Mouse (Mus musculus): ENCODE results near the gene Plcd1.

Plcd1 gene

DNA sequence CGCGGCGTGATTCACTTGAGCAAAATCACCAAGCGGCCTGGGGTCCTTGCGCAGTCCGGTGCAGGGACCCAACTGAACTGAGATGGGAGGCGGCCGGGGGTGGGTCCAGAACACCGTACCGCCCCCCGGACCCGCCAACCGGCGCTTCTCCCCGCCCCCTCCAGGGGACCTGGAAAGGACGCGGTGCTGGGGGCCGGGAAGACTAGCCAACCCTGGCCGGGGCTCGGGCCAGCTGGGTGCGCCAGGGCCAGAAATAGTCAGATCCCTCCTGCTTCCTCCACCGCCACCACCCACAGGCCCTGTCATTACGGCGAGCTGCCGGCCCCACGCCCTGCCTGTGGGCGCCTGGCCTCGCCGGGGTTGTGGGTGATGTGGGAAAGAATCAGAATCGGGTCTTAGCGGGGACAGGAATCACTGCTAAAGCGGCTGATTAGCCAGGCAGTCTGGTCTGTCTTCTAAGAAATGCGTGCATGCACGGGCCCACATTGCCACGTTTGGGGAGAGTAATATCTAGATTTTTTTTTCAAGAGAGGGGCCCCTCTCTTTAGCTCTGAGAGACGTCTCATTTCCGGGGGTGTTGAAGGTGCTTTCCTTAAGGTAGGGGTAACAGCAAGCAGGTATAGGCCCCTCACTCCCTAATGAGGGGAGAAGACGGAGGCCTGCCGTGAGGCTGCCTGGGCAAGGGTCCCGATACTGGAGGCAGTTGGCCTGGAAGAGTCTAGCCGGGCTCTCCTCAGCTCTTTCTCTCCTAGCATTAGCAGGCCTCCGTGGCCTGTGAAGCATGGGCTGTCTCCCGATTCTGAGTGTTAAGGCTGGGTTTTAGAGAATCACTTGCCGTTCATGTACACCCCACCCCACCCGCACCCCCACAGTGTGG, at the start of gene Plcd1:
Gene Plcd1, minus strand, starts transcription at position 84 of the 877 bp plus-strand sequence.
- in situ Hi-C loops (cut with MboI; ENCODE audit: low pct_unique_long_range_greater_than_20kb in 1 of 2, low sequenced_read_pairs in 2 of 2, unreplicated experiment in 1 of 2) = no loop called here

DNA sequence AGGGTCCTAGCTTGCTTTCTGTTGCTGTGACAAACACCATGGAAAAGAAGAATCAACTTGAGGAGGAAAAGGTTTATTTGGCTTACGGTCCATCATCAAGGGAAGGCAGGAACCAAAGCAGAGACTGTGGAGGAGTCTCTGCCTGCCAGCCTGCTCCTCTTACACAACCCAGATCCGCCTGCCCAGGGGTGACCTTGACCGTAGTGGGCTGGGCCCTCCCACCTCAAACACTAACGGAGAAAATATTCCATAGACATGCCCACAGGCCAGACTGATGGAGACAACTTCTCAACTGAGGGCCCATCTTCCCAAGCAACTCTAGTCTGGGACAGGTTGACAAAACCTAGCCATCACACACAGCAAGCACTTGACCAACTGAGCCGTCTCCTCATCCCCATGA, 48.8 kb upstream of the Plcd1 start:
- in situ Hi-C loops (cut with MboI; ENCODE audit: low pct_unique_long_range_greater_than_20kb in 1 of 2, low sequenced_read_pairs in 2 of 2, unreplicated experiment in 1 of 2) = no loop called here

DNA sequence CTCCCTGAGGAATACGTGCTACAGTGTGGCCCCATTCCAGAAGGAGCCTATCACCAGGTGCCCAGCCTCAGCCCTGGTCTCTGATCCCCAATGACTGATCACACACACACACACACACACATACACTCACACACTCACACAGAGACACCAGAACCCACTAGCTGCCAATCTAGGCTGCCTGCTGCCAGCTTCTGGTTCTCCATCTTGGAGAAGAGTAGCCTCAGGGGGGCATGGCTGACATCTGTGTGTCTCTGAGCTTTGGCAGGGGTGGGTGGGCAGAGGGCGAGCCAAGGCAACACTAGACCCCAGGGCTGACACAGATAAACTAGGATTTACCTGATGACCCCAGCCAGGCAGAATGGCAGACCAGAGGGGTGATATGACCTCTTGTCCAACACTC, 45.5 kb upstream of the Plcd1 start:
- in situ Hi-C loops (cut with MboI; ENCODE audit: low pct_unique_long_range_greater_than_20kb in 1 of 2, low sequenced_read_pairs in 2 of 2, unreplicated experiment in 1 of 2) = no loop called here

DNA sequence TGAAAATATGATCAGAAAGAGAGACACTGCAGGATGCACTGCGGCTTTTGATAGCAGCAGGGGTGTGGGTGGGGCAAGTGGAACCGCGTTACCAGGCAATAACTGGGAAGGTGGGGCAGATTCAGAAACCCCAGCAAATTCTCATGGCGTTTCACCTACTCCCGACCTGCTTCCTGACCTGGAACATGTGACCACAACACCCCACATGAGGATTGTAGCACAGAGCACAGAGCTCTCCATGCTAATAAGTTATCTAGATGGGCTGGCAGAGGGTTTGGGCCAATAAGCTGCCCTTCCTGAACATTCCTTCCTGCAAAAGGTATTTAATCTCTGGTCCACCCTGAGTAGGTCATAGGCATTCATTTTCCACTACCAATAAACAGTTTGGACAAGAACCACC, 37.4 kb upstream of the Plcd1 start:
- in situ Hi-C loops (cut with MboI; ENCODE audit: low pct_unique_long_range_greater_than_20kb in 1 of 2, low sequenced_read_pairs in 2 of 2, unreplicated experiment in 1 of 2) = no loop called here

DNA sequence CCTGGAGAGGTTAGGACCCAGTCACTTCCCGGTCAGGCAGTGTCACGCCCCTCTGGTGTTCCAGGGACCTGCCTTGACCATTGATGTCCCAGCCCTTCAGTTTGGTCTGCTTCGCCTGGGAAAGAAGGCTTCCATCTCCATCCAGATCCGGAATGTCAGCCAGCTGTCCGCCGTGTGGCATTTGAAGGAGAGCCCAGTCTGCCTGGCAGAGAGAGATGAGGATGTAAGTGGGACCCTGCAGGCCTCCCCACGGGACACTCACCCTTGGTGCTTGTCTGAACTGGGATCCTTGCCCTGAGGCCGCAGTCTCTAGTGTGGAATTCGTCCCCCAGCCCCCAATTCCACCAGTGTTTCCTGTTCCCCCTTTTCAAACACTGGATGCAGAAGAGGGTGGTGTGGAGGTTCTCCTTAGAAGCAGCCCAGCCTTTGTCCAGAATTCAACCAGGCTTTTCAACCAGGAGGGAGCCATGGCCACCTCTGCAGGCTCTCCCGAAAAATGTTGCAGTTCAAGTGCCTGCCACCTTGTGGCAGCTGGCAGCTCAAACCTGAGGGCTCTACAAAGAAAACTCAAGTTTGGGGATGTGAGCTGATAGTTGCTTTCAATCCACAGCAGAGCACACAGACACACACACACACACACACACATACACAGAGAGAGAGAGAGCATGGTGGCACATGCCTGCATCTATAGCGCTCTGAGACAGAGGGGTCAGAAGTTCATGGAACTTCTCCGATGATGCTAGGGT, 35.3 kb upstream of the Plcd1 start:
- in situ Hi-C loops (cut with MboI; ENCODE audit: low pct_unique_long_range_greater_than_20kb in 1 of 2, low sequenced_read_pairs in 2 of 2, unreplicated experiment in 1 of 2) = no loop called here

DNA sequence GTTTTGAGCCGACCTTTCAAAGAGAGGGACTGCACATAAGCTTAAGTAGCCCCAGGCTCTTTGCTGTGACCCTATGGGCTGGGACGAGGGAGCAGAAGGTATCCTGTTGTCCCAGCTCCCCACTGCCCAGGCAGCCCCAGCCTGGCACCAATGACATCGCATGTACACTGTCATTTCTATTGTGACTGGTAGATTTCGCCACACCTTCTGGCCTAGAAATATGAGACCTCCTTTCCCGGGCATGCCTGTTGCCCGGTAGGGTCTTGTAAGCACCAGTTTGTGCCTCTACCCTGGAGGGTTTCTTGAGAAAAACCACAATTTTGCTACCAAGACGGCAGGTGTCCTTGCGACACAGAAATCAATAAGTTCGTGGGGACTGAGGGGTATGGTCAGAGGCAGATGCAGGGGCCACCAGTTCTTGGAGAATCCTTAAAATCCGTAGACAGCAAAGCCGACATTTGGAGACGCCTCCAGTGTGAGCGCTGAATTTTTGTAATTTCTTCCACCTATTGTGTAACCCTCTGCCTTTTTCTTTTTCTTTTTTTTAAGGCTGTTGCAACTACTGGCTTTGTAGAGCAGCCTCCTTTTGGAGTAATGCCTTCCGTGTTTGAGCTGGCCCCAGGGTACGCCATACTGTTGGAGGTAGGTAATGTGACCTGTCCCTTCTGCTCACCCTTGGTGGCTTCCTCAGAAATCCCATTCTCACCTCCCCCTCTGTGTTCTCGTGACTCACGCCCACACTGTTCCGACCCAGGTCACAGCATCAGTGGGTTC, 29.5 kb upstream of the Plcd1 start:
- in situ Hi-C loops (cut with MboI; ENCODE audit: low pct_unique_long_range_greater_than_20kb in 1 of 2, low sequenced_read_pairs in 2 of 2, unreplicated experiment in 1 of 2) = no loop called here

DNA sequence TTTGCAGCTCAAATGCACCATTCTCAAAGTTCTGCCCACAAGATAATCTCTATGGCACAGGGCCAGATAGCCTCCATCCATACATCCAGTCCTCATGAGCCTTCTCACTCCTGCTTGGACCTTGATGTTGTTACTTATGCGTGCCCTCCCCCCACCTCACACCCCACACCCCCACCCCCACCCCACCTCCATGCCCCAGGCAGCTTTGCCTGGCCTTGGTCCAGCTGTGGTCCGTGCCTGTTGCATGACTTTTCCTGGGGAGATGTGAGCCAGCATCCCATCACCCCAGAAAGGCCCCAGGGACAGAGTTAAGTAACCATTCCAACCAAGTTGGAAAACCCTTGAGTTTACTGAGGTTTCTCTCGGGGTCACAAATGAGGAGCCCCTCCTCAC, 26.9 kb upstream of the Plcd1 start:
- in situ Hi-C loops (cut with MboI; ENCODE audit: low pct_unique_long_range_greater_than_20kb in 1 of 2, low sequenced_read_pairs in 2 of 2, unreplicated experiment in 1 of 2) = no loop called here

DNA sequence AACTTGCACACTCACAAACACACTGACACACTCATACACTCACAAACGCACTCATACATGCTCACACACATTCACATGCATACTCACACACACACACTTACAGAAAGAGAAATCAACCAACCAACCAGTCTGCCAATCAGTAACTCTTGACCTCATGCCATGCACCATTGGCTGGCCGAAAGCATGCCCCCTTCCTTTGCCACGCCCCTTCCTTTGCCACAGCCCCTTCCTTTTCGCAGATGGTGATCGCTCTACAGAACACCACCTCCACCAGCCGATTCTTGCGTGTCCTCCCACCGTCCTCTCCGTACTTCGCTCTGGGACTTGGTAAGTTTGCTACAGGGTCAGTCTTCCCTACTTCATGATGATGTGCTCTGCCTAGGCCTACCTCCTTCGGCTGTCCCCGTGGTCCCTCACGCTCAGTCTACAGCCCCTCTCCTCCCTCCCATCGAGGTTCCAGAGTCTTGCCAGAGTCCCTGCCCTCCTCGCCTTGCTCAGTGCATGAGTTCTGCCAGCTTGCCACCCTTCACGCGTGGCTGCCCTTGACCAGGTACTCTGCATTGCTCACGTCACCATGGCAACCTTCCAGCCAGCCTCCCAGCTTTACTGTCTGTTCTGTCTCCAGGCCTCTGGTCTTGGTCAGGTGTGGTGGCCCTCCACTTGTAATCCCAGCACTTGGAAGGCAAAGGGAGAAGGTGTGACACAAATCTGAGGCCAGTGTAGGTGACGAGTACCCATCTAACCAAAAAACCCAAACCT, 26.3 kb upstream of the Plcd1 start:
- in situ Hi-C loops (cut with MboI; ENCODE audit: low pct_unique_long_range_greater_than_20kb in 1 of 2, low sequenced_read_pairs in 2 of 2, unreplicated experiment in 1 of 2) = no loop called here

DNA sequence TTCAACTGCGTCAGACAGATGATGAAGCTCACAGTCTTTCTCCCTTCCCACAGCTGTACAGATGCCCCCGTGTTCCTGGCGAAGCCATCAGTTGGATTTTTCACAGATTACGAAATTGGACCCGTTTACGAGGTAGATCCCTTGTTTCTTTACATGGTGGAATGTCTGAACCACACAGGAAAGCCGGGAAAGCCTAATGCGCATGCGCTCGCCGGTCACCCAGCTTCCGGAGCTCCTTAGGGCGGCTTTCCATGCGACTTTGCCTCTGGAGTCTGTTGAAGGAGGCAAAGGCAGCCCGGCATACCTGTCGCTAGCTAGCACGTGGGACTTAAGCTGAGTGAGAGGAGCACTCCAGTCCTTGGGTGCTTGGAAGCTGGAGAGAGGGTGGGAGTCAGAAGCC, 21.6 kb upstream of the Plcd1 start:
- in situ Hi-C loops (cut with MboI; ENCODE audit: low pct_unique_long_range_greater_than_20kb in 1 of 2, low sequenced_read_pairs in 2 of 2, unreplicated experiment in 1 of 2) = no loop called here

DNA sequence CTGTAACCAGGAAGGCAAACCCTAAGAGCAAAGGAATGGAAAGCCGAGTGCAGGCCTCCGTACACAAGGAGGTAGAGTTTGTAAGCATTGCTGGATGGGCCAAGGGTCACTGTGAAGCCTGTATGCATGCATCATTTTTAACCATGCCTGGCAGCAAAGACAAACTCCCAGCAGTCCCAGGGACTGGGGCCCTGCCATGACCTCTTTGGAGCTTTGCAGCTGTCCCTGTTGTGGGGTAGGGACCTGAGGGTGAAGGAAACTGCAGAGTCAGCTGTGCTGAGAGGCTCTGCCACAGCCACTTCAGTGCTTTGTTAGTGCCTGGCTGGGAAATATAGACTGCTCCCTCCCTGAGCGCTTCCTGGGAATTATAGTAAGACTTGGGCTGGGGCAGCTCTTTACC, 17.3 kb upstream of the Plcd1 start:
- in situ Hi-C loops (cut with MboI; ENCODE audit: low pct_unique_long_range_greater_than_20kb in 1 of 2, low sequenced_read_pairs in 2 of 2, unreplicated experiment in 1 of 2) = no loop called here

DNA sequence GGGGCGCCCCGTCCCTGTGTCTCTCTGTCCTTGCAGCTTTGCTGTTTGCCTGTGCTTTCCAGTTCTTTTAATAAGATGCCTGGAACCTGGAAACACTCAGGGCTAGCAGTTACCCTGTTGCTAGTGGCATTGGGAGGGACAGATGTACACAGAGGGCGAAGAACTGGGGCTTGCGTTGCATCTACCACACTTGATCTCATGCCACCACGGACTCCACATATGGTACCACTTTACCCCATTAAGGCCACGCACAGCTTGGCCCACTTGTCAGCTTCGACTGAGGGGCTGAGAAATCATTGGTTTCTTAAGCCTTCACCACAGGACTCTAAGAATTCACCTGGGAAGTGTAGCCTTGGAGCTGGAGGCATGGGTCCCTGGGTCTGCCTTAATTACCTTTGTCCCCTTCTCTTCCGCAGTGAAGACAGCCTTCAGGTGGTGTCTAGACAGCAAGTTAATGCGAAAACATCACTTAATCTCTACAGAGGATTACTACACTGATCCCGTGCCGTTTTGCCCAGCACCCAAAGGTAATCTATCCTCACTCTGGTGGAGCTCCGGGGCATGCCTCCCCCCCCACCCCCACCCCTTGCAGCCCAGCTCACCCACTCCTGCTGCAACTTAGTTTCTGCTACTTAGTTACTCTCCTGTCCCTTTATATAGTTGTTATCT, 16.5 kb upstream of the Plcd1 start:
- in situ Hi-C loops (cut with MboI; ENCODE audit: low pct_unique_long_range_greater_than_20kb in 1 of 2, low sequenced_read_pairs in 2 of 2, unreplicated experiment in 1 of 2) = loop anchor here in 1 of 2 experiments (10.0 kb wide), 1 partner anchor 85 kb away; no protein-coding TSS in a partner anchor

DNA sequence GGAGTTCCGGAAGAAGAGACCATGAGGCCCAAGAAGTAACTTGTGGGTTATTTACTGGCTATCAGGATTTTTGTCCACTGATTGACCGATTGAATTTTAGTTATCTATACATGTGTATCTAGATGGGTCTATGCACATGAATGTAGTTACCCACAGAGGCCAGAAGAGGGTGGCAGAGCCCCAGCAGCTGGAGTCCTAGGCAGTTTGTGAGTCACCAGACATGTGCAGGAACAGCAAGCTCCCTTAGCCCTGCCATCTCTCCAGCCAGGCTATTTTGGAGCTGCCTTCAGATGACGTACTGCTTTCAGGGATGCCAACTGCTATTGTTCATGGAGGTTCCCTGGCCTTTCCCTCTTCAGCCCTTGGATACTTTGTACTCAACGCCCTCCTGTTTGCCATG, 14.3 kb upstream of the Plcd1 start:
- in situ Hi-C loops (cut with MboI; ENCODE audit: low pct_unique_long_range_greater_than_20kb in 1 of 2, low sequenced_read_pairs in 2 of 2, unreplicated experiment in 1 of 2) = loop anchor here in 1 of 2 experiments (10.0 kb wide), 1 partner anchor 87 kb away; no protein-coding TSS in a partner anchor

DNA sequence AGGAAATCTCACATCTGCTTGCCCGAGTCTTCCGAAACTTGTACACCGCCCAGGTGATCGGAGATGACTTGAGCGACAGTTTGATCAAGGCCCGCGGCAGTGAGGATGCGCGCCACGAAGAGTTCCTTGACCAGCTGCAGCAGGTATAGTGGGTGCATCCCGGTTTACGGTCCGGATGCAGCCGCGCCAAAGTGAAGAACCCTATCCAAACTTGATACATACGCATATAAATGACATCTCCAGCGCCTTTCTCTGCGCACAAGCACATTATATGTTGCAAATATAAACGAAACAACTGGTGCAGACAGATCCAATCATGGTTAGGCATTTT, 9.4 kb upstream of the Plcd1 start:
- in situ Hi-C loops (cut with MboI; ENCODE audit: low pct_unique_long_range_greater_than_20kb in 1 of 2, low sequenced_read_pairs in 2 of 2, unreplicated experiment in 1 of 2) = loop anchor here in 1 of 2 experiments (10.0 kb wide), 1 partner anchor 92 kb away; no protein-coding TSS in a partner anchor

DNA sequence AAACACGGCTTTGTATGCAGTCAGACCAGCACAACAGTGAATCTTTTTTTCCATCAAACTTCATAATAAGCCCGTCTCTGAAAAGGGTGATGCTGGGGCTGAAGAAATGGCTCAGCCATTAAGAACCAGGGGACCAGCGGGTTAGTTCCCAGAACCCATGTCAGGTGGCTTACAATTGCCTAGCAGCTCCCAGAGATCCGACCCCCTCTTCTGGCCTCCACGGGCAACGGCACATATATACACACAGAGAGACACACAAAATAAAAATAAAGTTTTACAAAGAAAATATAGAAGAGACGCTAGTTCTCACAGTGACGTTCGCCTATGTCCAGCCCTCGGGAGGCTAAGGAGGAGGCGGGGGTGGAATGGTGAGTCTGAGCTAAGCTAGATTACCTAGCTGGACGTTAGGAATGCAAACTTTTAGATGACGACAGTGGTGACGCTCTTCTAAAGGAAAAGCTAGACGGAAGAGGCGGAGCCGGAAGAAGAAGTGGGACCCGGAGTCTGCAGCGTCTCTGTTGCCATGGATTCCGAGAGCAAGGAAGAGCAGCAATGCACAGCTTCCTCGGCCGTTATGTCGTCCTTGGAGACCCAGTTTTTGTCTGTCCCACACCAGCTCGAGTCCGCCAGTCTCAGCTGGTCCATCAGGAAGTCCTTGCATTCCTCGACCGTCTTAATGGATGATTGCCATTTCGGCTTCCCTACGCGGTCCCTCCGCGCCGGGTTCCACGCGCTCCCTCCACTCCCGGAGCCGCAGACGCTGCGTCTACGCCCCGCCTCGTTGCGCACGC, 8.9 kb upstream of the Plcd1 start, which contains the start of gene Dlec1:
Gene Dlec1, plus strand, starts transcription at position 487 of the 791 bp plus-strand sequence.
- in situ Hi-C loops (cut with MboI; ENCODE audit: low pct_unique_long_range_greater_than_20kb in 1 of 2, low sequenced_read_pairs in 2 of 2, unreplicated experiment in 1 of 2) = loop anchor here in 1 of 2 experiments (10.0 kb wide), 1 partner anchor 93 kb away; no protein-coding TSS in a partner anchor

DNA sequence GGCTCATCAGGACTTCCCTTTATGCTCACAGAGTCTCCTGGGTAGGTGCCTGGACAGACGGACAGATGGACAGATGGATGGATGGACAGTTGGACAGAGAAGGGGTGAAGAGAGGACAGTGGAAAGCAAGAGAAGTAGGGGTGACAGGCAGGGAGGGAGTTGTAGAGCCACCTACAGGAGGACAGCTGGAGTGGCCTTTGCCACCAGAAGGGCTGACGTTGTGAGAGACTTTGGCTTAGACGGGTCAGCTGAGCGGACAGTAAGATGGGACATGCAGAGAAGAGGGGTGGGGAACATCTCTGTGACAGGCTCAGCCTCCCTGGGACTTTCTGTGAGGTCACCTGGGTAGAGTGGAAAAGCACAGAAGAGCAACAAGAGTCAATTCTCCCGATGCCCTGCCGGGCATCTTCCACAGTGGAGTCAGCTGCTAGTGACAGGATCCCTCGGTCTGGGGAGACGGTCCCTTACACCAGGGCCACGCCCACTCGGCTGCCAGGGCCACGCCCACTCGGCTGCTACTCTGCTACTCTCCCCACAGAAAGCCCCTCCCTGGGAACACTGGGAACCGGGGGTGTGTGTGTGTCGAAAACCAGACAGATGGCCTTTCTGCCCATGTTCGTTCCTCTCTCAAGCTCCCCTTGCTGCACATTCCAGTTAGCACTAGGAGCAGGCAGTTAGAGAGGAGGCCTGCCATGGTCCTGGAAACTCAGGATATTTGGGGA, 7.0 kb upstream of the Plcd1 start:
- in situ Hi-C loops (cut with MboI; ENCODE audit: low pct_unique_long_range_greater_than_20kb in 1 of 2, low sequenced_read_pairs in 2 of 2, unreplicated experiment in 1 of 2) = loop anchor here in 1 of 2 experiments (10.0 kb wide), 1 partner anchor 94 kb away; no protein-coding TSS in a partner anchor

DNA sequence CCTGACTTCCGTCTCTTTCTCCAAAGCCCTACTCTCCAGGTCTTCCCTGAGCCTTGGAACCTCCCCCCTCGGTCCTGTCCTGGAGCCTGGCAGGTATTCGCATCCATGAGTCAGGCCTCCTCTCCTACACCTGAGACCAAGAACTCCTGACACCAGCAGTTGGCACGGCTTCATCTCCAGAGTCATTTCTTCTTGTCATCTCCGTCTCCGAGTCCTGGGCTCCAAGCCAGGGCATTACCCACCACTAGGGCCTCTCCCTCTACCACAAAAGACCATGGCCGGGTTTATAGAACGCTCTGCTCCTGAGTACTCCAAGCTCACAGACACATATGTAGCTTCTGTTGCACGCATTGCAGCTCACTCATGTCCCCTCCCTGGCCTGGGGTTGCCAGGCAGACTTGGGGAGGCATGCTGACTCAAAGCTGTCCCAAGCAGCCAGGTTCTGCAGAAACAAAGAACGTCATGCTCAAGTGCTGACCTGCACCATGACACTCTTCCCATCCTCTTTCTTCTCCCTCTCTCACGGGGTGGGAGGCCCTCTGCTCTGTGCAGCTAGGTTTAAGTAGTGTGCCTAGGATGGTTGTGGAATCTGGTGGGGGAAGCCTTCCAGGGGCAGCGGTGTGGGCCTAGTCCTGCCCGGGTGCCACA, 1.3 kb upstream of the Plcd1 start:
- in situ Hi-C loops (cut with MboI; ENCODE audit: low pct_unique_long_range_greater_than_20kb in 1 of 2, low sequenced_read_pairs in 2 of 2, unreplicated experiment in 1 of 2) = no loop called here

Data from mouse embryonic stem cell (cell line).